Mouse (Mus musculus) spleen, adult 12 weeks (tissue): Measurements from ENCODE around the gene Nat8f7.
"Not testable (repeated sequence)": the region's sequence is repeated elsewhere in the genome, so short reads cannot be mapped to it uniquely, and the experiment has no call there.

ENCODE experiments used
- DNase-seq: peaks from one replicate; pipeline ENCODE4 v3.0.0; 2022; ENCODE audit warnings: low spot score

Nat8f7 gene

GRCm38 (mm10) chr6:85713105-85713504 is at the start of gene Nat8f7:
TSS of gene Nat8f7 (minus strand) at chr6:85713205.
- DNase-seq = not testable (repeated sequence)

GRCm38 (mm10) chr6:85762678-85763077 is 49.7 kb upstream of the Nat8f7 start:
- not testable (repeated sequence) for DNase-seq

GRCm38 (mm10) chr6:85755705-85756249 is 42.8 kb upstream of the Nat8f7 start:
- not testable (repeated sequence) for DNase-seq

- not testable (repeated sequence) for DNase-seq
Observed at GRCm38 (mm10) chr6:85709607-85710006, 3.4 kb downstream of the Nat8f7 start.

GRCm38 (mm10) chr6:85709206-85709605 is 3.8 kb downstream of the Nat8f7 start:
- not testable (repeated sequence) for DNase-seq

GRCm38 (mm10) chr6:85701943-85702342 is 11.1 kb downstream of the Nat8f7 start:
- not testable (repeated sequence) for DNase-seq
